Mouse (Mus musculus): ENCODE data around the gene Bcl2. TPM values are rescaled to one million over a fixed set of nuclear protein-coding genes. Genes with fewer than 3 reads are reported as not detected.

The Bcl2 gene
- 18.5 and 19.7 TPM in 2 replicates for polyA plus RNA-seq (2015; fragmentation: Nextera tagmentation; extraction: Ambion mirVana)

DNA sequence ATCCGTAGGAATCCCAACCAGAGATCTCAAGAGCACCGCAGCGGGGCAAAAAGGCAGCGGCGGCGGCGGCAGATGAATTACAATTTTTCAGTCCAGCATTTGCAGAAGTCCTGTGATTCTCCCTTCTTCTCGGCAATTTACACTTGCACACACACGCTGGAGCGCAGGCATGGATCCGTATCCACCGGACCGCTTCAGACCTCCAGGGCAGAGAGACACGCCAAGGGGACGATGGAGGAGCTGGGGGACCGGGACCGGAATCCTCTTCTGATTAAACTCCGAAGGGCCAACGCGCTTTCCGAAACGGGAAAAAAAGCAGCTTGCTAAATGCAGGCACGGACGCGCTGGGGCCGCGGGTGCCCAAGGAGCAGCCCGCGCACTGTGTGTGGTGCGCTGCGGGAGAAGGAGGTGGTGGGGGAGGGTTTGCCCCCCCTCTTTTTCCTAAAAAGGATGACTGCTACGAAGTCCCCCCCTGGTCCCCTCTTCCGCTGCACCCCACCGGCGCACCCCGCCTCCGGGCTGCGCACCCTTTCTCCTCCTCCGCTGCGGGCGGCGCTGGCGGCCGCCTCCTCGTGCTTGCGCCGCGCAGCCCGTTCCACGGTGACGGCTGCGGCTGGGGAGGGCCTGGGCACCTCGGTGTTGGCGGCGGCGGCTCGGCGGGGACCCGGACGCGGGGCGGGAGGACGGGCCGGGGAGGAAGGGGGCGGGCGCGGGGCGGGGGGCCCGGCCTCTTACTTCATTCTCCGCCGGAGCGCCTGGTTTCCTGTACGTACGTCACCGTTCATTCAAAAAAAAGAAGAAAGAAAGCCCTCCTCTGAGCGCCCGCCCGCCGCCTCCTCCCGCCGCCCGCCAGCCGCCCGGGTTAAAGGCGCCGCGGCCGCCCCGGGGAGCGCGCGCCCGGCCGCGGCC lies at the start of gene Bcl2:
Gene Bcl2, minus strand, starts transcription at position 654 of the 909 bp plus-strand sequence.
- Histone ChIP-seq H3K4me3 (ENCODE audit: low read length) (peak within 1 kb of the TSS; percentile 85), H3K9ac (ENCODE audit: low read length) (peak within 1 kb of the TSS; percentile 94), H3K9me3 (ENCODE audit: control insufficient read depth, low read length) (no peaks in the 10 kb centered on the region), H3K27ac (ENCODE audit: low read length) (peak within 1 kb of the TSS; percentile 95), H3K4me1 (replicated peaks; ENCODE audit: control insufficient read depth, insufficient read depth, low read length) (peaks cover 18% of the 10 kb centered on the region), H3K4me2 (ENCODE audit: low read depth, low read length) (peak within 1 kb of the TSS; percentile 95), H3K36me3 (ENCODE audit: control insufficient read depth, insufficient read depth, low read length) (no peaks in the 10 kb centered on the region), H3K27me3 (ENCODE audit: control insufficient read depth, insufficient read depth, low read depth, low read length) (no peaks in the 10 kb centered on the region)
- peak; percentile 90 for ATAC-seq (ENCODE audit: low read depth)
- under 1% methylated on average over 74 of the region's 95 CpGs for WGBS

DNA sequence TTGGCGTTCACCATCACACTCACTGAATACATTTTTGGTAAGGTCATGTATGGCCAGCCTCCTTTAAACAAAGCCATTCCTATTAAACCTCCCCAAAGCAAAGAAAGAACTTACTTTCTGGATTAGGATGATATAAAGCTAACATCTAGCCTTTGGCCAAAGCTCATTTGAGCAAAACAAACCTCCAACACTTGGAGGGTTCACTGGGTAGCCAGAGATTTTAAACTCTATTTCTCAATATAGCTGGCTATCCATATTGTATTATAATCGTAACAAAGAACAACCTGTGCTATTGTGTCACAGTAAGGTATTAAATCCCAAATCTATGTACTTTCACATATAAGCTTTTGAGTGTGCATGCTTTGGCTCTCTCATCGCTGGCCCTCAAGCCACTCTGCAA lies 46.7 kb upstream of the Bcl2 start:
- peak overlapping the region; percentile 20; the same call in 1 of the 2 replicates for H3K27ac ChIP-seq (ENCODE audit: low read length)
- H3K4me2 ChIP-seq (ENCODE audit: low read depth, low read length) = no peak overlapping the region
- no peaks in the 10 kb centered on the region for H3K27me3 ChIP-seq (ENCODE audit: control insufficient read depth, insufficient read depth, low read depth, low read length)
- no peak for ATAC-seq (ENCODE audit: low read depth)
- no peak overlapping the region for H3K9ac ChIP-seq (ENCODE audit: low read length)
- H3K4me1 ChIP-seq (replicated peaks; ENCODE audit: control insufficient read depth, insufficient read depth, low read length) = peaks cover 9% of the 10 kb centered on the region
- 71% methylated on average over 3 of the region's 3 CpGs for WGBS
- H3K36me3 ChIP-seq (ENCODE audit: control insufficient read depth, insufficient read depth, low read length) = no peaks in the 10 kb centered on the region
- H3K9me3 ChIP-seq (ENCODE audit: control insufficient read depth, low read length) = no peaks in the 10 kb centered on the region
- no peak overlapping the region for H3K4me3 ChIP-seq (ENCODE audit: low read length)

DNA sequence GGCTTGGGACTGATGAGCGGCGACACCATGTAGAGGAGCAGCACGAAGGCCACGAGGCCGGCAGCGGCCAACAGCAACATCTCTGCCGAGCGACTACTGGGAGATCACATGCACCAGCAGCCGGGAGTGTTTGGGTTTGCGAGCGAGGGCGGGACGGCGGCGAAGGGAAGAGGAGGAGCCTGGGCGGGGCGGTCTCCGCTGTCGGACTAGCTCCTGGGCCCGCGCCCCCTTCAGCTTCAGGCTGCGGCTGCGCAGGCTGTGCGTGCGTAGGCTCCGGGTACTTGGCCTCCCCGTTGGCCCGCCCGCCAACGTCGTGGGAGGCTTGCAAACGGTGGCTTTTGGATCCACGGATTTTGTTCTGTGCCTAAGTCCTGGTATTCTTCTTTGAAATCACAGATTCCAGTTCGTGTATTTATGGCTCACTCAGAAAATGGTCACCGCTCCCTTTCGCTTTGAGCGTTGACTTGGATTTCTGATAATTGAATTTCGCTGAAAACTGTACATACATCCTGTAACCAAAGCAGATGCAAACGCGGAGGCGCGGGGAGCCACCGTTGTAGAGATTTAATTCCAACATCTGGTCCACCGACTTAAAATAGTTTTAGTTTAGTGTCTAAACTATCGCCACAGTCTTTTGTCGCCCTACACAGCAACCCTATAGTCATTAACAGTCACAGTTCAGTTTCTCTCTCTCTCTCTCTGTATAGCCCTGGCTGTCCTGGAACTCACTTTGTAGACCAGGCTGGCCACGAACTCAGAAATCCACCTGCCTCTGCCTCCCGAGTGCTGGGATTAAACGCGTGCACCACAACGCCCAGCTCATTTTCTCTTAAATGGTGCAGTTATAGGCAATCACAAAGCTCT lies 45.7 kb upstream of the Bcl2 start, which contains the start of gene Kdsr:
Gene Kdsr, minus strand, starts transcription at position 156 of the 864 bp plus-strand sequence.
- ATAC-seq (ENCODE audit: low read depth) = peak; percentile 99
- Histone ChIP-seq H3K4me3 (ENCODE audit: low read length) (peak within 1 kb of the TSS; percentile 78), H3K4me2 (ENCODE audit: low read depth, low read length) (peak within 1 kb of the TSS; percentile 96), H3K9ac (ENCODE audit: low read length) (peak within 1 kb of the TSS; percentile 81), H3K4me1 (replicated peaks; ENCODE audit: control insufficient read depth, insufficient read depth, low read length) (peaks cover 9% of the 10 kb centered on the region), H3K27ac (ENCODE audit: low read length) (peak within 1 kb of the TSS; percentile 96), H3K36me3 (ENCODE audit: control insufficient read depth, insufficient read depth, low read length) (no peaks in the 10 kb centered on the region), H3K27me3 (ENCODE audit: control insufficient read depth, insufficient read depth, low read depth, low read length) (no peaks in the 10 kb centered on the region), H3K9me3 (ENCODE audit: control insufficient read depth, low read length) (no peaks in the 10 kb centered on the region)
- 1% methylated on average over 51 of the region's 51 CpGs for WGBS

DNA sequence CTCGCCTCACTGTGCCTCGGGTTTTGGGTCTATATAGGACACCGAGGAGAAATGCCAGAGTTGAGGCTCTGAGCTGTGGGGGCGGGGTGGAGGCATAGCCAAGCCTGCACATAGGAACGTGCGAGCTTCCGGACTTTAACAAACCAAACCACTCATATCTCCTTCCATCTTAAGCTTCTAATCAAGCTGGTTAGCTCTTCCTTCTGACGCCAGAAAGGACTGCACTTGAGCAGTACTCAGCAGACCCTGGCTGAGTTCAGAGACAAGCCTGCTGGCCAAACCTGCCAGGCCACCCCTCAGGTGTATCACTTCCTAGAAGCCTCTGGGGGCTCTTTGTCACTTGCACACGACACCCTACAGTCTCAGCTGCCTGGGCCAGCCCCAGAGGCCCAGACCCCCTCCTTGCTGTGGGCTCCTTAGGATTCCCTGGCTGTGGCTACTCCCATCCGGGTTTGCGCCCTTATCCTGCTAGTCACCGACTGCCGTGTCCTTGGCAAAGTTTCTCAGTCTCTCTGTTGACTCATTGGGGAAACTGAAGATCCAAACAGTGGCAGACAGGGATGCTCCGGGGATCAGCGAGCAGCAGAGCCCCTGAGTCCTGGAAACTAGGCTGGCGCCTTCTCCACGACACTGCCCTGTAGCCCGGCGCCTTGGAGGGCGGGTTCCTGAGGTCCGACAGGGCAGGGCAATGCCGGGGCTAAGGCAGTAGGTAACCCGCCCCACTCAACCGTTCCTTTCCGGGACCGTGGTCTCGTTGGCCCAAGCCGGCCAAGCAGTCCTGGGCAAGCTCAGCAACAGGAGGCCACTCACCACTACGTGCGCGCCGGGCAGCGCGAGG lies 44.9 kb upstream of the Bcl2 start:
- WGBS = 2% methylated on average over 34 of the region's 34 CpGs
- H3K27ac ChIP-seq (ENCODE audit: low read length) = peak overlapping the region; percentile 89
- no peaks in the 10 kb centered on the region for H3K36me3 ChIP-seq (ENCODE audit: control insufficient read depth, insufficient read depth, low read length)
- ATAC-seq (ENCODE audit: low read depth) = peak; percentile 59
- no peaks in the 10 kb centered on the region for H3K27me3 ChIP-seq (ENCODE audit: control insufficient read depth, insufficient read depth, low read depth, low read length)
- peak overlapping the region; percentile 96 for H3K4me2 ChIP-seq (ENCODE audit: low read depth, low read length)
- no peaks in the 10 kb centered on the region for H3K9me3 ChIP-seq (ENCODE audit: control insufficient read depth, low read length)
- H3K9ac ChIP-seq (ENCODE audit: low read length) = peak overlapping the region; percentile 81
- peak overlapping the region; percentile 78 for H3K4me3 ChIP-seq (ENCODE audit: low read length)
- H3K4me1 ChIP-seq (replicated peaks; ENCODE audit: control insufficient read depth, insufficient read depth, low read length) = peaks cover 9% of the 10 kb centered on the region

DNA sequence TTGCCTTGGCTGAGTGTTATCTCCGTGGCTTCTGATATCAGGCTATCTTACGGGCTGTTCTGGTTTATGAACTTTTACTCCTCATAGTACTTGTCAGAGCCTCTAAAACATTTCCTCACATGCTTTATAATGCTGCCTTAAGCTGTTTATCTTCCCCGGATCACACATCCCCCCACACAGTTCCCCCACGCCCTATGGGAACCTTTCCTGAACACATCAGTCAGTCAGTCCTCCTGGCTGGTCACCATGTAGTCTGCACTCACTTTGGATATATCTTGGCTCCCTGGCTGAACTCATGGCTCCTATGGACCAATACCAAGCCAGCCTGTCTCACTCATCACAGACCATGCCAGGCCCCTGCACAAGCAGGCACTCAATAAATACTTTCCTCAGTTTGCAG lies 42.6 kb upstream of the Bcl2 start:
- no peak overlapping the region for H3K27ac ChIP-seq (ENCODE audit: low read length)
- H3K4me3 ChIP-seq (ENCODE audit: low read length) = no peak overlapping the region
- 60% methylated on average over 4 of the region's 4 CpGs for WGBS
- no peaks in the 10 kb centered on the region; the same call in 1 of the 2 replicates for H3K36me3 ChIP-seq (ENCODE audit: control insufficient read depth, insufficient read depth, low read length)
- no peaks in the 10 kb centered on the region for H3K27me3 ChIP-seq (ENCODE audit: control insufficient read depth, insufficient read depth, low read depth, low read length)
- H3K4me1 ChIP-seq (replicated peaks; ENCODE audit: control insufficient read depth, insufficient read depth, low read length) = peaks cover 7% of the 10 kb centered on the region
- no peak for ATAC-seq (ENCODE audit: low read depth)
- no peaks in the 10 kb centered on the region for H3K9me3 ChIP-seq (ENCODE audit: control insufficient read depth, low read length)
- no peak overlapping the region for H3K9ac ChIP-seq (ENCODE audit: low read length)
- no peak overlapping the region for H3K4me2 ChIP-seq (ENCODE audit: low read depth, low read length)

DNA sequence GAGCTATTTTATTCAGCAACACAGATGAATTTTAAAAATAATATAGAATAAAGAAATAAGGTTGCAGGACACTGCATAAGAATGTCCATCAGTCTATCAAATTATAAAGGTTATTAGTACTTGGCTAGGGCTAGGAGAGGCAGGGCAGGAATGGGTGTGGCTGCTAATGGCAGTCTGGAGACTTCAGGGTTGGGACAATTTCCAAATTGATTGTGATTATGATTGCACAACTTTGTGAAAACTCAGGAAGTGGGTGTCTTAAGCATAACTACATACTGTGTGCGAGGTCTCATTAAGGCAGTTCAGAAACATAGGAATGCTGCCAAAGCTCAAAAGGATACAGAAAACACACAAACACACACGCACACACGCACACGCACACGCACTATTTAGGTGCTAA lies 37.9 kb upstream of the Bcl2 start:
- 83% methylated on average over 5 of the region's 5 CpGs for WGBS
- H3K27ac ChIP-seq (ENCODE audit: low read length) = no peak overlapping the region
- H3K9ac ChIP-seq (ENCODE audit: low read length) = no peak overlapping the region
- peaks cover under 1% of the 10 kb centered on the region for H3K36me3 ChIP-seq (ENCODE audit: control insufficient read depth, insufficient read depth, low read length)
- ATAC-seq (ENCODE audit: low read depth) = no peak
- no peaks in the 10 kb centered on the region for H3K4me1 ChIP-seq (replicated peaks; ENCODE audit: control insufficient read depth, insufficient read depth, low read length)
- H3K9me3 ChIP-seq (ENCODE audit: control insufficient read depth, low read length) = no peaks in the 10 kb centered on the region
- no peak overlapping the region for H3K4me2 ChIP-seq (ENCODE audit: low read depth, low read length)
- no peaks in the 10 kb centered on the region for H3K27me3 ChIP-seq (ENCODE audit: control insufficient read depth, insufficient read depth, low read depth, low read length)
- H3K4me3 ChIP-seq (ENCODE audit: low read length) = no peak overlapping the region

DNA sequence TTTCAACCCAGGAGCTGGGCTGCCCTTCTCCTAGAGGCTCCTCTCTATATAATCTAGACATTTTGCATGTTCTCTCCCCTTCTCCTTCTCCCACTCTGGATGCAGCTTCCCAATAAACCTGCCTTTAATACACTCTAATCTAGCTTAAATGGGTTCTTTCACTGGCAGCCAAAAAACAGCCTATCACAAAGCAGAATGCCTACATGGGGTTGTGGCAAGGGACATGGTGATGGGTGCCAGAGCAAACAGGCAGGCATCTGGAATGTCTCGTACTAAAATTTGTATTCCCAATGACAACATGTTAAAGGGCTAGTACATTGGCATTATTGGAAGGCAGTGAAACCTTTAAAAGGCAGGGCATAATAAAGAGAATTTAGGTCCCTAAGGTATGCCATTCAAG lies 36.6 kb upstream of the Bcl2 start:
- Histone ChIP-seq H3K4me1 (replicated peaks; ENCODE audit: control insufficient read depth, insufficient read depth, low read length) (no peaks in the 10 kb centered on the region), H3K4me2 (ENCODE audit: low read depth, low read length) (no peak overlapping the region), H3K9me3 (ENCODE audit: control insufficient read depth, low read length) (no peaks in the 10 kb centered on the region), H3K4me3 (ENCODE audit: low read length) (no peak overlapping the region), H3K36me3 (ENCODE audit: control insufficient read depth, insufficient read depth, low read length) (peaks cover 4% of the 10 kb centered on the region), H3K27me3 (ENCODE audit: control insufficient read depth, insufficient read depth, low read depth, low read length) (no peaks in the 10 kb centered on the region), H3K27ac (ENCODE audit: low read length) (no peak overlapping the region), H3K9ac (ENCODE audit: low read length) (no peak overlapping the region)
- ATAC-seq (ENCODE audit: low read depth) = no peak
- 82% methylated on average over 1 of the region's 1 CpGs for WGBS

DNA sequence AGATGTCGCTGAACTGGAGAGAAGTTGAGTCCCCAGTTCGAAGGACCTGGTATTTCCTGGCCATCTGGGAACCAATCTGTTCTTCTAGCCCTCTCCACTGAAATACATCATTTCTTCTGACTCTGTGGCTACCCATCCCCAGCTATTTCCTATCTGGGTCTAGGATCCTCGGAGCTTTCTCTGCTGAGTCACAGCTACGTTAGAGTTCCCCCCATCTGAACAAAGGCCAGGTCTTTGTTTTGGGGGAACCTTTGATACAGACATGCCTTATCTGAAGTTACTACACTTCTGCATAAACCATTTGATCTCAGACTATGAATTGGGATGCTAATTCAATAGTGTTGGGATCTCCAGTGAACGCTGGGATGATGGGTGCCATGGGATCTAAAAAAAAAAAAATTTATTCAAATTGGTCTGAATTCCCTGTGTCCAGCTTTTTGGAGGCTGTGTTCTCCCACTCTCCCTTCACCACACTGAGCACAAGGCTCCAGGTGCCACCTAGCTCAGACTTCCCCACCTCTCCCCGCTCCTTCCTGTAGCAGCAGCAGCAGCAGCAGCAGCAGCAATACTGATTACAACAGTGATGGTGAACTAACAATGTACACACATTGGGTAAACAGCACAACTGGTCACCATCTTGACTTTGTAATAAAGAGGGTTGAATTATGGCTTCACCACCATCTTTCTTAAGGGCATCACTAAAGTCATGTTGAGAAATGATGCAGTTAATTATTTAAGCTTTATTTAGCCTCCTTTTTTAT lies 34.7 kb upstream of the Bcl2 start:
- no peak for ATAC-seq (ENCODE audit: low read depth)
- Histone ChIP-seq H3K9me3 (ENCODE audit: control insufficient read depth, low read length) (no peaks in the 10 kb centered on the region), H3K4me3 (ENCODE audit: low read length) (no peak overlapping the region), H3K4me1 (replicated peaks; ENCODE audit: control insufficient read depth, insufficient read depth, low read length) (no peaks in the 10 kb centered on the region), H3K27me3 (ENCODE audit: control insufficient read depth, insufficient read depth, low read depth, low read length) (no peaks in the 10 kb centered on the region), H3K4me2 (ENCODE audit: low read depth, low read length) (no peak overlapping the region), H3K36me3 (ENCODE audit: control insufficient read depth, insufficient read depth, low read length) (peaks cover 6% of the 10 kb centered on the region), H3K9ac (ENCODE audit: low read length) (no peak overlapping the region), H3K27ac (ENCODE audit: low read length) (no peak overlapping the region)
- 86% methylated on average over 6 of the region's 6 CpGs for WGBS

All from lung, embryonic 16.5 days (tissue).